Mouse (Mus musculus): ENCODE measurements around the gene Mustn1. TPM values are rescaled to one million over a fixed set of nuclear protein-coding genes. Genes with fewer than 3 reads are reported as not detected.
A peak's percentile ranks its signal among the peaks of the same experiment; 100 is the strongest.

Mustn1 gene
- polyA plus RNA-seq, 1 experiment, result 3.3 TPM

DNA sequence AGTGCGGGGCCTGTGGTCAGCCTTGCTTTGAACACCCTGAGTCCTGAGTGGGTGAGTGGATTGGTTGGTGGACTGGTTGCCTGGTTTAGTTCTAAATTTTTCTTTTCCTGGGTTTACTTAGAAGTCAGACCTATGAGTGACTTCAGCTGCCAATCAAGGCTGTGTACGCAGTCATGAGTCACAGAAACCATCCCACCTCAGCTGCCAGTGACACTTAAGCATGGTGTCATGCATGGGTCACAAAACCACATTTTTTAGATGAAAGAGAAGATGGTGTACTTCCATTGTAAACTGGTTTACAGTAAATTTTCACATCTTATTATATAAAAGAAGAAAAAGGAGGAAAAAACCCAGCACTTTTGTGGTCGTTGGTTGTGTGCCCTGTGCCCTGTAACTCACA is 1.2 kb upstream of the Mustn1 start:
- DNase-seq (ENCODE audit: extremely low spot score in 1 of 2, low spot score in 1 of 2), result no peak

DNA sequence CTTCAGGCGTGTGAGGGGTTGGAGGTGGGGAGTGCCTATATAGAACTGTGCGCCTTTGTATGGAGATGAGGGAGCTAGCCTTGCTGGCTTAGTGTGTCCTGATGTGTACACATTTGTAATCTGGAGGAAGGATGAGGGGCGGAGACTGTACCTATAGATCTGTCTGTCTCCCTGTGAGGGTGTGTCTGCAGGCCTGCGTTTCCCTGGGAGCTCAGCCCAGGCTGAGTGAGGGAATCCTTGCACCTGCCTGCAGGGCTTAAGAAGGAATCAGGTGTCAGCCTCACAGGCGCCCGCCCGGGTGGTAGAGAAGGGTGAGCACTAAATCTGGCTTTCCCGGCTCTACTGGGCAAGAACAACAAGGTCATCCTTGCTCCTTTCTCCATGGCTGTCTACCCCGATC is 794 bp downstream of the Mustn1 start:
- no peak for DNase-seq (ENCODE audit: extremely low spot score in 1 of 2, low spot score in 1 of 2)

DNA sequence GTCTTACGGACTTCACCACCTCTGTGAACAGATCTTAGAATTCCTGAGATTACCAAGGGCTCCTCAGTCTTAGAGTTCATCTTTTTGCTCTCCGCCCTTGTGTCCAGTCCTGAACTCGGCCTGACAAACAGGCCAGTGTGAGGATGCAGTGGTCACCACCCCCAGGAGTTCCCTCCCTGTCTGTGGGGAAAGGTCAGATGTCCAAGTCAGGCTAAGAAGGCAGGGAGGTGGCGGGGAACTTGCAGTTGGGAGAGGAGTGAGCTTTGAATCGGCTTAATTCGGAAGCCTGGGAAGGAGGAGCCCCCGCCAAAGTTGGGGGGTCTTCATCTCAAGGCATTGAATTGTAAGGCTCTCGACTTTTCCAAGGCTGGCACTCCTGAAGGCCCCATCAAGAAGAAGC is 1.3 kb downstream of the Mustn1 start:
- no peak for DNase-seq (ENCODE audit: extremely low spot score in 1 of 2, low spot score in 1 of 2)

DNA sequence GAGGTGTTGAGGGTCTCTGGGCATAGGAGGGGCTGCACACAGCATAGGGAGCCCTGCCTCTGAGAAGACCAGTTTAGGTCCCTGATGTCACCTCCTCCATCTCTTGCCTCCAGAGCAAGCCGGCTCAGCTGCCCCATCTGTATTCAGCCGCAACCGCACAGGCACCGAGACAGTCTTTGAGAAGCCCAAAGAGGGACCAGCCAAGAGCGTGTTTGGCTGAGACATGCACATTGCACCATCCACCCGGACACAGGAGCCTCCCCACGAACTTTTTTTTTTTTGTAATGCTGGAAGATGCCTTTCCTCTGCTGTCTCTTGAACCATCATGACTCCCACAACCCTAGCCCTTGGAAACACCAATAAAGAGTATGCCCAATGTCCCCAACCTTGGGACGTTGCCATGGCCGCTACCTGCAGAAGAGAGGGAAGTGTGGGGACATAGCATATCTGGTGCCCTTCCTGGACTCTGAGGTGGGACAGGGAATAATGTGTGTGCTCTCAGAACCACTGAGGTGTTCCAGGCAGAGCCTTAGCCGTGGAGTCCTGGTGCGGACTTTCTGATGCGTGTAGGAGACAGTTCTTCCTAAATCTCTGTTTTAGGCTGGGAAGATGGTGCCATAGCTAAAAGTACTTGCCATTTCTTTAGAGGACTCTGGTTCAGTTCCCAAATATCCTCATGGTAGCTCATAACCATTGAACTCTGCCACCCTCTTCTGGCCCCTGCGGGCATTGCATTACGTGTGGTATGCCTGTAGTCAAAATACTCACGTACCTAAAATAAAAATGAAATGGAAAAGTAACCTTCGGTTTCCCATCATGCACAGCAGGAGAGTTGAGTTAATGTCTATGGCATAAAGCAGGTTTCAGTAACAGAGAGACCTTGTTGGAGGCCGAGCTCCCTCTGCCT is 2.1 kb downstream of the Mustn1 start:
- DNase-seq (ENCODE audit: extremely low spot score in 1 of 2, low spot score in 1 of 2), result peak in 1 of 2 experiments; percentile 68

DNA sequence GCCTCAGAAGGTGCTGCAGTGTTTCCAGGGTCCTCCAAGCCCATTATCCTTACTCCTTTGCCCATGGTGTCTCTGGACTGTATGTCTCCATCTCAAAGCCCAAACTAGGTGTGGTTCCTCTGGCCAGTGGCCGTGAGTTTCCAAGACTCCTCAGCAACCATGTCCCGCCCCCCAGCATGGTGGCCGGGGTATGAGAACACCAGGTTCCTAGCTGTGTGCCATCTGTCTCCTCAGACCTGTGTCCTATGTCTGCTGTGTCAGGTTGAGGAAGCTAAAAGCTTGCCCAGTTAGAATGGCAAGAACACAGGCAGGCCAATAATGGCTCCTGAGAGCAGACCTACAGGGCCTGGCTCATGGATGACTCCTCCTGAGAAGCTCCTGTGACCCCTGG is 2.7 kb downstream of the Mustn1 start:
- DNase-seq (ENCODE audit: extremely low spot score in 1 of 2, low spot score in 1 of 2), result no peak

DNA sequence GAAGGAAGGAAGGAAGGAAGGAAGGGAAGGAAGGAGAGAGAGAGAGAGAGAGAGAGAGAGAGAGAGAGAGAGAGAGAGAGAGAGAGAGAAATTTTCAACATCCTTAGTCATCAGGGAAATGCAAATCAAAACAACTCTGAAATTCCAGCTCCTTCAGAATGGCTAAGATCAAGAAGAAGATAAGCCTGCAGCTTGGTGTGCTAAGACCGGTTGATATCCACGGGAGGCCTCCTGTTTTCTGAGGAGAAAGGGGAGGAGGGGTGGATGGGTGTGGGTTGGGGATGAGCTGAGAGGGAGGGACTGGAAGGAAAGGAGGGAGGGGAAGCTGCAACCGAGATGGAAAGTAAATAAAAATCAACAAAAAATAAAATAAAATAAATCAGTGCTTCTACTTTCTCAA is 6.3 kb downstream of the Mustn1 start:
- DNase-seq (ENCODE audit: extremely low spot score in 1 of 2, low spot score in 1 of 2), result no peak

DNA sequence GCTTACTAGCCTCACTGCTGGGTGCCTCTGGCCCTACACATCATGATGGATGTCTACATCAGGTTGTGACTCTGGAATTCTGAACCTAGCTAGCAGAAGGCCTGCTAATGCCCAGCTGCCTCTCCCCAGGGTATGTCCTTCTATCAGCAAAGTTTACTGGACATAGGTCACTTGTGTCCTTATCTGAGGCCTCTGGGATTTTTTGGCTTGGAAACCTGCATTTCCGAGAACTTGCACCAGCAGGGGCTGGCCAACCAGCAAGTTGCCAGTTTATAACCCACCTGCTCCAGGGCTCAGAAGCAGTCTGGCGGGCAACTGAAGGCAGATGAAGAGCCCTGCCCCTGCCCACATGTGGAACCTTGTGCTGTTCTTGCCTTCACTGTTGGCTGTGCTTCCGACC is 7.2 kb downstream of the Mustn1 start, which contains the start of gene Itih4:
Itih4 (plus strand) TSS at position 273 of the 400 bp plus-strand sequence.
- no peak for DNase-seq (ENCODE audit: extremely low spot score in 1 of 2, low spot score in 1 of 2)

DNA sequence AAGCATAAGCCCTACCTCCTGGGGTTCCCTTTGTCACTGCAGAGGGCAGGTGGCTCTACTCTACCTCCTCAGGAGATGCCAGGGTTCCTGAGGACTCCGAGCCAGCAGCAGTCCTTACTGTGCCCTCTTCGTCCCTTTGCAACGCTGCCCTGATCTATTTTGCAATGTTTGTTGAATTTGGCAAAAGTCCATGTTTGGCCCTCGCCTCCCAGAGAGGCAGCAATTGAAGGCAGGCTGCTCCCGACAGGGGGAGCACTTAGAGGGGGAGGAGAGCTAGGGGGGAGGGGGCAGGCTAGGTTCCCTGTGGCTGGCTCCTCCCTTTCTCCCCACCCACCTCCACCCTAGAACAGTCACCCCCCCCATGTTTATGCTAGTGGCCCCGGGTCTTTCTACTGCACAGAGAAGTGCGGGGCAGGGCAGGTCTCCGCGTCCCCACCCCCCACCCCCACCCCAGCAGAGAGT is 9.3 kb downstream of the Mustn1 start:
- DNase-seq (ENCODE audit: extremely low spot score in 1 of 2, low spot score in 1 of 2), result no peak

DNA sequence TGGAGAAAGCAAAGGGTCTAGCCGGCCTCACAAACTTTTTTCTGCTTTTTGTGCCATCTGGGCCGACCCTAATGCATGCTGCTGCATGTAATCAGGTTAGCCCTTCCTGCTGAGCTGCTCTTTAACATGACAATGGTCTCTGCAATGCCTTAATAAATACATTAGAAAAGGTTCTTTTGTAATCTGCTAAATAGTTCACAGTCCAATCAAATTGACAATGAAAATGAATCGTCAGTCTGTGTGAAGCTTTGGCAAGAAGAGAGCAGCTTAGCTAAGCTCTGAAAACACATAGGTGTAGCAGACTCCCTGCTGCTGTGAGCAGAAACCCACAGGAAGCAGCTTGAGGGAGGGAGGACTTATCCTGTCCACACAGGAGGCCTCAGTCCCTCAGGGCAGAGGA is 21.0 kb downstream of the Mustn1 start:
- no peak for DNase-seq (ENCODE audit: extremely low spot score in 1 of 2, low spot score in 1 of 2)

DNA sequence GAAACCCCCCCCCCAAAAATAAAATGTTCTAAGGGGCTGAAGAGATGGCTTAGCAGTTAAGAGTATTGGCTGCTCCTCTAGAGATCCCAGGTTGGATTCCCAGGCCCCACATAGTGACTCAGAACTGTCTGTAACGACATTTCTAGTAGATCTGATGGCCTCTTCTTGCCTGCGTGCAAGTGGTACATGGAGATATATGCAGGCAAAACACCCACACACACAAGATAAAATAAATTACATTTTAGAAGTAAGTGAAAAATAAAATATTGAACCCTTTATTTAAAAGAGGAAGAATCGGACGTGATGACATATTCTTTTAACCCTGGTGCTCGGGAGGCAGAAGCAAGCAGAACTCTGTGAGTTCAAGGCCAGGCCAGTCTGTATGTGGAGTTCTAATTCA is 23.6 kb downstream of the Mustn1 start:
- DNase-seq (ENCODE audit: extremely low spot score in 1 of 2, low spot score in 1 of 2), result no peak

DNA sequence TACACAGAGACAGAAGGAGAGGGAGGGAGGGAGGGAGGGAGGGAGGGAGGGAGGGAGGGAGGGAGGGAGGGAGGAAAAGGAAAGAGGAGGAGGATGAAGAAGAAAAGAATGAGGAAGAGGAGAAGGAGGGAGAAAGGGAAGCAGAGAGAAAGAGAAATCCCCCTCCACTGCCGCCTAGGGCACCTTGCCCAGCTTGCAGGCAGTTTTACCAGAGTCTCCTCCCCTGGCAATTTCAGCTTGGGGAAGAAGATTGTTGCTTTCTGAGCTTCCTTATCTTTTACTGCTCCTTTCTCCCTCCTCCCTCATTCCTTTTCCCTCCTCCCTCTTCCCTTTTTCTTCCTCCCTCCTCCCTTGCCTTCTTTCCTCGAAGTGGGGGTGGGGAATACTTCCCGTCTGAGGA is 24.0 kb downstream of the Mustn1 start:
- DNase-seq (ENCODE audit: extremely low spot score in 1 of 2, low spot score in 1 of 2), result no peak

DNA sequence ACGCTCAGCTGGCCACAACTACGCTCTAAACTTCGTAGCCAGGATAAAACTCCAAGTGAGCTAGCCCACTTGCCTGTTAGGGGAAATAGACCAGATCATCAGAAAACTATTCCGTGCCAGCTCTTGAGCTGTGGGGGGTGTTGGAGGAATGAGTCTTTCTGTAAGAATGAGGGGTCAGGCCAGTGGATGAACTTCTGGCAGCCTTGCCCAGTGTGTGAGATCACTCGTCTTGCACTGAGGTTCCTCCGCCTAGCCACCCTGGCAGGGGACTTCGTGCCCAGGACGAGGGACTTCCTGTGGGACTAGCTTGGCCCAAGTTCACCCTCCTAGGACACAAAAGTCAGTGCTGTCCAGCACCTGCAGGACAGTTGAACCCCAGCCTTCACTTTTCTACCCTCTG is 25.3 kb downstream of the Mustn1 start:
- DNase-seq (ENCODE audit: extremely low spot score in 1 of 2, low spot score in 1 of 2), result no peak

DNA sequence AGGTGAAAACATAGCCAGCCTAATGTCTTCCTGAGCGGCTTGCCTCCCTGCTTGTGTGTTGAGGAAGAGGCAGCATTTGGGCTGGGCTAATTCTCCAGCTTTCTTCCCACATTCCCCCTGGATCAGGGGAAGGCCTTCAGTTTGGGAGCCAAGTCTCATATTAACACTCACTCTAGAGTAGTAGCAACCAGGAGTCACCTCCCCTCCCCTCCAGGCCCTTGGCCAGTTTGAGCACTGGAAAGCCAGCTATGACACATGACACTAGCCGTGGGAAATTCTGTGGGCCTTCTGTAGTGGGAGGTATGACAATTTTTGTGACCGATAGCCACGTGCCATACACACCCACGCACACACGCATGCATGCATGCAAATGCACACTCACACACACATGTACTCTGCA is 27.0 kb downstream of the Mustn1 start:
- DNase-seq (ENCODE audit: extremely low spot score in 1 of 2, low spot score in 1 of 2), result no peak

DNA sequence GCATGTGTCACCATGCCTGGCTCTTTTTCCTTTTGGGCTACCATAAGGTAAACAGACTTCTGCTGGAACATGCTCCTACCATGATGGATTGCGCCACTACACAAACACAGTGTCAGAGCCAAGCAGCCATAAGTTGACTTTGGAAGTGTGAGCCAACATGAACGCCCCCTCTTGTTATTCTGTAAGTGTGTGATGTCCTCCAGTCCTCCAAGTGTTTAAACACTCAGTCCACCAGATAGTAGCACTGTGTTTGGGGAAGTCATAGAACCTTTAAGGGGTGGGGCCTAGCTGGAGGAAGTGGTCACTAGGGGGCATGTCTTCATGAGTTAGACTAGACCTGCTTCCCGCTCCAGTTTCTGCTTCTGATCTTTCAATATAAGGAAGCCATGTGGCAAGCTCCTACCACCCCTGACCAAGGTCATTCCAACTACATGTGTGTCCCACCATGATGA is 28.8 kb downstream of the Mustn1 start:
- no peak for DNase-seq (ENCODE audit: extremely low spot score in 1 of 2, low spot score in 1 of 2)

DNA sequence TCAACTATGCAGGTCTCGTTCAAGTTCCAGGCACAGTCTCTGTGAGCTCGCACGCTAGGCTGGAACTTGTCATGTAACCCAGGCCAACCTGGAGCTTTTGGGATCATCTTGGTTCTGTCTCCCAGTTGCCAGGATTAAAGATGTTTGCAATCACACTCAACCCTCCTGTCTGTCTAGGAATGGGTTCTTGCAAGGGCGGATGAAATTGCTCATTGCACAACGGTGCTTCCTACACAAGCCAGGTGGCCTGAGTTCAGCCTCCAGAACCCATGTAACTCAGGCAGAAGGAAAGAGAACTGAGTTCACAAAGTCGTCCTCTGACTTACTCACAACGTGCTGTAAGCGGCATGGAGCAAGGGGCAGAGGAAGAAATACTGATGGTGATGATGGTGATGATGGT is 32.1 kb downstream of the Mustn1 start:
- no peak for DNase-seq (ENCODE audit: extremely low spot score in 1 of 2, low spot score in 1 of 2)

DNA sequence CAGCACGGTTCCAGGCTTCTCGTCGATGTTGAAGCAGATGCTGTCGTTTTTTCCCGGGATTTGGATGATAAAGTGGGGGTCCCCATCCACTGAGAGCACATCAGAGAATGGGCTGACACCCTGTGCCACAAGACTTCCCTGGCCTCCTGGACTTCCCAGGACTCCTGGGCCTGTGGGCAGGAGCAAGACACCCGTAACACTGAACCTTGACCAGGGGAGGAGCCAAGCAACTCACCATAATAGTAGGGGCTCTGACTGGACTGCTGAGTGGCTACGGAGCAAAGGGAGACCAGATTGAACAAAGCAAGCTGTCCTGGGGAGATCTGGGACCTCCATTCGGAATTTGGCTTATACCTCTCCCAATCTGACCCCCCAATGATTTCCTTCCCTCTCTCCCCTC is 33.6 kb downstream of the Mustn1 start:
- DNase-seq (ENCODE audit: extremely low spot score in 1 of 2, low spot score in 1 of 2), result no peak

DNA sequence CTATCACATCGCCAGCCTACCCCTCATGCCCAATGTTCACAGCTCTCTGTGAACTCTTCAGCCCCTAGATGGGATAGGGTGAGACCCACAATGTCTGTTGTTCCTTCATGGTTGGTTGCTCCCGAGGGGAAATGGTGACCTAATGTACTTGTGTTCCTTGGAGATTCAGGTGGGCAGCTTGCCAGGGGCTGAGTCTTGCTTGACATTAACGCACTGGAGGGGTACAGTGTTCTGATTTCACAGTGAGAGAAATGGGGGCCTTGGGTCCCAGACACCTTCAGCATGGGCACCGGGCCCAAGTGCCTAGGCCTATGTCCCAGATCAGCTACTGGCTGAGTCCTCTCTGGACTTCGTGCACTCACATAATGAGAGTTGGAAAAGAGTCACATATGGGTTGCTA is 34.4 kb downstream of the Mustn1 start:
- DNase-seq (ENCODE audit: extremely low spot score in 1 of 2, low spot score in 1 of 2), result no peak

DNA sequence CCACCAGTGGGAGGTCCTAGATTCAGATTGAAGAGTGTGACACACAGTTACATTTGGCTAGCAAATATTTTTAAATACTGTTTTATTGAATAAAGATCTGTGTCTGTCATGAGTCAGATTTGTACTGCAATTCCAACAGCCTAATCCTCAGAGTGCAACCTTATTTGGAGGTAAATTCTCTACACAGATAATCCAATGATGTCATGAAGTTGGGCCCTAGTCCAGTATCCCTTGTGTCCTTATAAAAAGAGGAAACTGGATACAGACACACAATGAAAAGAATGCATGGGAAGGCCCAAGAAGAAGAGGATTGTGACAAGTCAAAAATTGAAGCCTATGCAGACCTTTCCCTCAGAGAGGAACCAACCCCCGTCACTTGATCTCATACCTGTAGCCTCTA is 37.5 kb downstream of the Mustn1 start:
- DNase-seq (ENCODE audit: extremely low spot score in 1 of 2, low spot score in 1 of 2), result no peak

DNA sequence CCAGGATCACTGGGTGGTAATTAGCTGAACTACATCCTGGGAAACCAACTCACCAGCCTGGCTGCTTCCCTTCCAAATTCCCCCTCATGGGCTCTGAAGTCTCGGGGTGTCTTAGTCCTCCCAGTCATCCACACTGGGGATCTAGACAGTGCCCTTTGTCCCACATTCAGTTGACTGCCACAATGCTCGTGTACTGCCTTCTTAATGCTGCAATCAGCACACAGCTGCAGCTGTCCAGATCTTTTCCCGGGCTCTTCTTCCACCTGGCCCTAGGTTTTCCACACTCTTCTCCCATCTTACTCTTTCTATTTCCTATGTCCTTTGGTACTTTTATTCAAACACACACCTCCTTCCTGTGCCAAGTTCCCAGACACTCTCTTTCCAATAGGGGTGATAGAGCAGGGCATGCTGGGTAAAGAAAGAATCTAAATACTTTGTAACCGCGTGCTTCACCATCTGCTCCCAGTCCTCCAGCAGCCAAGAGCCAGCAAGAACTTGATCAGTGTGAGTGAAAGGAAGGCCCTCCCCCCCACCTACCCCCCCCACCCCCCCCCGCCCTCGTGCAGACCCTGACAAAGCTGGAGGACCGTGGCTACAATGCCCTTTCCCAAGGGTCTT is 43.2 kb downstream of the Mustn1 start:
- DNase-seq (ENCODE audit: extremely low spot score in 1 of 2, low spot score in 1 of 2), result peak in 1 of 2 experiments; percentile 17

DNA sequence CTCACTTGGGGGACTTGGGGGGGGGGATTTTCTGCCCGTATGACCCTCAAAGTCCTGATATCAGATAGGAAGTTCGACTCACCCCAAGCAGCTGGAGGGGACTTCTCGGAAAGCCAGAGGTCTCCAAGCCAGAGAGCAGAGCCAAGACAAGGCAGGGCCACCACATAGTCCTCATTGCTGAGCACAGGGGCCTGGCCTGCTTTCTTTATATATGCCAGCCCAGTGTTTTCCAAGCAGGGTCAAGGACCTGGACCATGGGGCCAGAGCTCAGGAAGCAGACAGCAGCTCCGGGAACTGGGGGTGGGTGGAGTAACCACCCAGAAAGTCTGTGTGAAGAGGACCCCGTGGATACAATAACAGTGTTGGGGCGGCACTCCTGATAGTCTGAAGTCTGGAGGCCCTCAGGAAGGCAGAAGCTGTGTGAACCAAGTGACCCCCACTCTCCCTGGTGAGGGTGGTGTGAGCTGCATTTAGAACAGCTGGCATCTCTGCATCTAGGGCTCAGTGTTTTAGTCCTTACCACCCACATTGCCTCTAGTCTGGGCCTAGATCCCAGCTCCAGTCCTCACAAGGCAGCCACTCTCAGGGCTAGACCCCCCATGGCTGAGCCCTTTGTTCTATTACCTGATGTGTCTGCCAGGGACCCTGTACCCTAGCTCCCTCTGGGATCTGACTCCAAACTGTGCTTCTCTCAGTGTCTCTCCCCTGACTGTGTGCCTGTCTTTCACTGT is 44.5 kb downstream of the Mustn1 start, which contains the start of gene Itih3:
Itih3 (minus strand) TSS at position 386 of the 731 bp plus-strand sequence.
- peak; percentile 43 to 44 for DNase-seq (ENCODE audit: extremely low spot score in 1 of 2, low spot score in 1 of 2)

DNA sequence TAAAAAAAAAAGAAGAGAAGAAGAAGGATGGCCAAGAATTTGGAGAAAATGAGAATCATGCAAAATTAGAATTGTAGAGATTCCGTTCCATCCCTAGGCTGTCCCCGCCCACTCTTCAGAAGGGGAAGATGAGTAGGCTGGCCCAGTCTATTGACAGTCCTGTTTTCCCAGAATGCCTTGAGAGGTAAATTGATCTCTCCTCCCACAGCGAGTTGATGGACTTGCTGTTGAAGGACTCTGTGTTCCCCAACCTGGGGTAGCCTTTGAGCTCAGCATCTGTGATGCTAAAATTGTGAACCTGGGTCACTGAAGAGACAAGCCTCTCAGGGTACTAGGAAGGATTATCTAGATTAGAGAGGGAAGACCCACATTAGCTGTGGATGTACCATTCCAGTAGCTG is 46.5 kb downstream of the Mustn1 start:
- no peak for DNase-seq (ENCODE audit: extremely low spot score in 1 of 2, low spot score in 1 of 2)

Data from frontal cortex, adult 2 months (tissue).